Mouse (Mus musculus) ES-E14 (cell line): ENCODE measurements around the gene Elf1. TPM values are rescaled to one million over a fixed set of nuclear protein-coding genes. Genes with fewer than 3 reads are reported as not detected.

ENCODE experiments used
- DNase-seq: peaks from one replicate; pipeline ENCODE4 v3.0.0-alpha.2; 2013; ENCODE audit warnings: low read depth, low spot score
- H3K27ac ChIP-seq: 2 replicates; pipeline ENCODE4 v1.5.1; 2012; ENCODE audit warnings: low read depth, mild to moderate bottlenecking, low read length, moderate library complexity, mixed read lengths; ENCODE audit not compliant: poor library complexity, insufficient read depth, severe bottlenecking
- H3K36me3 ChIP-seq: 2 replicates; pipeline ENCODE4 v1.6.1; 2012; ENCODE audit warnings: mild to moderate bottlenecking, low read length, moderate library complexity, mixed read lengths; ENCODE audit not compliant: control insufficient read depth, poor library complexity, insufficient read depth, severe bottlenecking
- H3K4me1 ChIP-seq, 2 experiments: fragments of 150-350 bp in 1 of 2; sonication (generic) in 1 of 2; 2 replicates each; pipeline ENCODE4 v1.6.1; 2012; ENCODE audit warnings: low read length in 2 of 2, mild to moderate bottlenecking in 1 of 2, mixed read lengths in 1 of 2; ENCODE audit not compliant: control insufficient read depth in 2 of 2, insufficient read depth in 2 of 2, poor library complexity in 1 of 2
- H3K4me3 ChIP-seq, 2 experiments: fragments of 150-350 bp in 1 of 2; sonication (generic) in 1 of 2; 2 replicates each; pipeline ENCODE4 v1.5.1; 2012; ENCODE audit warnings: low read length in 2 of 2, low read depth in 1 of 2, mild to moderate bottlenecking in 1 of 2, mixed read lengths in 1 of 2; ENCODE audit not compliant: insufficient read depth in 1 of 2, poor library complexity in 1 of 2, severe bottlenecking in 1 of 2
- H3K9ac ChIP-seq: 2 replicates; pipeline ENCODE4 v1.6.1; 2012; ENCODE audit warnings: low read depth, mild to moderate bottlenecking, low read length, mixed read lengths; ENCODE audit not compliant: poor library complexity, insufficient read depth, severe bottlenecking
- H3K9me3 ChIP-seq: fragments of 150-350 bp; sonication (generic); 2 replicates; pipeline ENCODE4 v1.6.1; 2012; ENCODE audit warnings: low read depth, mild to moderate bottlenecking, low read length; ENCODE audit not compliant: control insufficient read depth, insufficient read depth
- CHD2 ChIP-seq: IDR thresholded peaks from 2 replicates; pipeline ENCODE4 v1.6.1; 2014; ENCODE audit warnings: mild to moderate bottlenecking, low read depth, low read length, inconsistent platforms
- HCFC1 ChIP-seq: IDR thresholded peaks from 2 replicates; pipeline ENCODE4 v1.6.1; 2012; ENCODE audit warnings: low read length, inconsistent platforms, borderline replicate concordance; ENCODE audit not compliant: insufficient read depth
- MAFK ChIP-seq: IDR thresholded peaks from 2 replicates; pipeline ENCODE4 v1.6.1; 2014; ENCODE audit warnings: mild to moderate bottlenecking, low read depth, low read length, inconsistent platforms; ENCODE audit not compliant: insufficient read depth
- ZC3H11A ChIP-seq: IDR thresholded peaks from 2 replicates; pipeline ENCODE4 v1.6.1; 2012; ENCODE audit warnings: low read depth, mild to moderate bottlenecking, inconsistent platforms, low read length, borderline replicate concordance
- ZNF384 ChIP-seq: IDR thresholded peaks from 2 replicates; pipeline ENCODE4 v1.6.1; 2012; ENCODE audit warnings: low read depth, low read length, inconsistent platforms
- in situ Hi-C, 2 experiments: fragments of 600-800 bp; cut with MboI; formaldehyde crosslinking; loops; one replicate each; pipeline ENCODE4 v1.15.1; 2025; ENCODE audit warnings: low sequenced_read_pairs in 2 of 2, inconsistent platforms in 1 of 2; ENCODE audit not compliant: unreplicated experiment in 2 of 2
- total RNA-seq: library from RNA; depleted of rRNA; stranded (reverse); fragments of 300-350 nt; gene quantifications from 2 replicates; pipeline ENCODE4 v1.2.3, GENCODE M21; 2012

Gene Elf1
- total RNA-seq, 1 experiment = 4.4 TPM

DNA sequence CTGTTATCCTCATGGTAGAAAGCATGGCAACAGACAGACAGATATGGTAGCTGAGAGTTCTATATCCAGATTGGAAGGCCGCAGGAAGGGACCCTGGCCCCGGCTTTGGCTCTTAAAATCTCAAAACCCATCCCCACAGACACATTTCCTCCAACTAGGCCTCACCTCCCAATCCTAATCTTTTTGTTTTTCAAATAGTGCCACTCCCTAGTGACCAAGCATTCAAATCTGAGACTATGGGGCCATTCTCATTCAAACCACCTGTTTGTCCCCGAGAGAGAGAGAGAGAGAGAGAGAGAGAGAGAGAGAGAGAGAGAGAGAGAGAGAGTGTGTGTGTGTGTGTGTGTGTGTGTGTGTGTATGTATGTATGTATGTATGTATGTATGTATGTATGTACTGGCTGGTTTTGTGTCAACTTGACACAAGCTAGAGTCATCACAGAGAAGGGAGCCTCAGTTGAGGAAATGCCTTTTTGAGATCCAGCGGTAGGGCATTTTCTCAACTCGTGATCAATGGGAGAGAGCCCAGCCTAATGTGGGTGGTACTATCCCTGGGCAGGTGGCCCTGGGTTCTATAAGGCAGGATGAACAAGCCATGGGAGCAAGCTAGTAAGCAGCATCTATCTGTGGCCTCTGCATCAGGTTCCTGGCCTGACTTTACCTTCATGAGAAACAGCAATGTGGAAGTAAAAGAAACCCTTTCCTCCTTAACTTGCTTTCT lies 102.7 kb downstream of the Elf1 start:
- Histone ChIP-seq H3K4me1 (peaks cover 7 to 8% of the 10 kb centered on the region in 2 experiments; a peak in 3 of 4 replicates), H3K36me3 (no peaks in the 10 kb centered on the region; the same call in 1 of the 2 replicates), H3K4me3 (peak overlapping the region; percentile 9 to 11; a peak in 1 of 4 replicates), H3K9ac (peak overlapping the region; percentile 23; the same call in 1 of the 2 replicates), H3K9me3 (no peaks in the 10 kb centered on the region), H3K27ac (peak overlapping the region; percentile 83)
- in situ Hi-C loops = no loop called here
- peak; percentile 49 for DNase-seq
- TF ChIP-seq CHD2 (0 out of 2 replicates have a peak, but pooled peaks have one; percentile 42), ZC3H11A (no peak)

- Histone ChIP-seq H3K4me1 (peaks cover 13 to 19% of the 10 kb centered on the region in 2 experiments), H3K4me3 (peak overlapping the region; percentile 83 to 96), H3K27ac (peak overlapping the region; percentile 96), H3K9ac (peak overlapping the region; percentile 93), H3K9me3 (no peaks in the 10 kb centered on the region), H3K36me3 (no peaks in the 10 kb centered on the region)
- in situ Hi-C loops = no loop called here
- DNase-seq = no peak
- TF ChIP-seq CHD2 (no peak), ZC3H11A (no peak), ZNF384 (no peak), HCFC1 (no peak), MAFK (no peak)
Observed at GRCm38 (mm10) chr14:79586499-79587138, 105.6 kb downstream of the Elf1 start.

DNA sequence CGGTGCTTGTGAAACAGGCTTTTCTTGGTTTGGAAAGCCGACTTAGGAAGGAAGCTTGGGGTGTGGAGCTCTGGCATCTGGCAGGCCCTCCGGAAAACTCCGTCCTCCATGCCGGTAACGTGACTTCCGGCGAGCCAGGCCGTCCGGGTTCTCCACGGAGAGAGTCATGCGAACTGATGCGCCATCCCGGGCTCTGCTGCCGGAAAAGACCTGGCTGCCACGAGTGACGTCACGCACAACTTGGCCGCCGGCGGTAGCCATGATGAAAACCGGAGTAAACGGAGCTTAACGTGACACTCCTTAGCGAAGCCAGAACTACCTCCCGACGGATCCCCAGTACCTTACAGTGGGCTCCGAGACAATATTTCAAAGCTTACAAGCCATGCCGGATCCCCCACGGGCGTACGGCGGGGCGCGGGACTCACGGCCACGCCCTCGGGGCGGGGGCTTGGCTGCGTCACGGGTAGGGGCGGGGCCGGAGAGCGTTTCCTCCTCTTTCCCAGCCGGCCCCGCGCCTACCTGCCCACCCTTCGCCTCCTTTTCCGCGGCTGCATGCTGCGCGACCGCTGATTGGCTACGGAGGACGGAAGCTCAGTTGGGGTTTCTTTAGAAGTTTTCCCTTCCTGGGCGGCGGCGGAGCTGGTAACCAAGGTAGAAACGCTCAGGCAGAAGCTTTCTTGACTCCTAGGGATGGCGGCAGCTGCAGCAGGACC lies 106.3 kb downstream of the Elf1 start, which contains the start of gene Sugt1:
Sugt1 (plus strand) TSS at position 553 of the 713 bp plus-strand sequence.
- Histone ChIP-seq H3K9me3 (no peaks in the 10 kb centered on the region), H3K4me3 (peak within 1 kb of the TSS; percentile 83 to 96), H3K36me3 (peaks cover 2% of the 10 kb centered on the region; the same call in 1 of the 2 replicates), H3K9ac (peak within 1 kb of the TSS; percentile 93), H3K27ac (peak within 1 kb of the TSS; percentile 96), H3K4me1 (peaks cover 10 to 19% of the 10 kb centered on the region in 2 experiments)
- DNase-seq = peak; percentile 93
- in situ Hi-C loops = no loop called here
- no peak for TF ChIP-seq ZNF384
- TF ChIP-seq HCFC1 = peak; percentile 65; the same call in 1 of the 2 replicates

DNA sequence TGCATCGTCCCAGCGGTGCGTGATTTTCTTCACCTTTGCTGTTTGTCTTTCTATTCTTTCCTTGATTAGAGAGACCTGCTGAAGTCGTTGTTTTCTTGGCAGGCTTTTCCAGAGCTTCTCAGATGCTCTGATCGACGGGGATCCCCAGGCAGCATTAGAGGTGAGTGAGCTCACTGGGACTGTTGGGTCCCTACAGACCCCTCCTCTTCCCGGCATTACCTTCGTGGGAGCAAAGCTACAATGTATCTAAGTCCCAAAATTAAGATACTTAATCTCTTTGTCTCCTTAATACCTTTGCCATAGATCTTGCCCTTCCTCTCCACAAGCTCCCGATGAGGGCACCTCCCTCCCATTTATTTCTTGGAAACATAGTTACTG lies 106.8 kb downstream of the Elf1 start:
- no peak for DNase-seq
- peak overlapping the region; percentile 79 for H3K9ac ChIP-seq
- H3K36me3 ChIP-seq = peaks cover 4% of the 10 kb centered on the region; the same call in 1 of the 2 replicates
- H3K9me3 ChIP-seq = no peaks in the 10 kb centered on the region
- TF ChIP-seq HCFC1 (no peak), ZC3H11A (no peak), MAFK (no peak), ZNF384 (no peak), CHD2 (no peak)
- H3K4me1 ChIP-seq = peaks cover 10 to 15% of the 10 kb centered on the region in 2 experiments
- peak overlapping the region; percentile 67; the same call in 1 of the 2 replicates for H3K27ac ChIP-seq
- in situ Hi-C loops = no loop called here
- H3K4me3 ChIP-seq = peak overlapping the region; percentile 83 to 96
